Mouse (Mus musculus) erythroblast, adult 5-6 weeks (primary cell): ENCODE measurements around the gene Ccdc182. TPM values are rescaled to one million over a fixed set of nuclear protein-coding genes. Genes with fewer than 3 reads are reported as not detected.

Source experiments
- ATAC-seq: replicated peaks from 2 replicates; pipeline ENCODE4 v1.8.0; 2016; ENCODE audit warnings: moderate number of reproducible peaks, mild to moderate bottlenecking, moderate TSS enrichment, inconsistent platforms; ENCODE audit not compliant: poor library complexity, low FRiP score, severe bottlenecking
- total RNA-seq, 2 experiments: library from RNA; stranded (forward) in 1 of 2; stranded (reverse) in 1 of 2; fragments of 150-400 nt in 1 of 2; fragments of 200-764, 138-1000 nt in 1 of 2; gene quantifications; 2 replicates each; pipeline versions ENCODE4 v1.2.3 to v1.2.4; 2015 to 2017; ENCODE audit warnings: low replicate concordance in 2 of 2

Ccdc182 gene
- not detected in 2 replicates for total RNA-seq (2015; ENCODE audit: low replicate concordance)
- not detected in 2 replicates for total RNA-seq (2017; ENCODE audit: low replicate concordance)

DNA sequence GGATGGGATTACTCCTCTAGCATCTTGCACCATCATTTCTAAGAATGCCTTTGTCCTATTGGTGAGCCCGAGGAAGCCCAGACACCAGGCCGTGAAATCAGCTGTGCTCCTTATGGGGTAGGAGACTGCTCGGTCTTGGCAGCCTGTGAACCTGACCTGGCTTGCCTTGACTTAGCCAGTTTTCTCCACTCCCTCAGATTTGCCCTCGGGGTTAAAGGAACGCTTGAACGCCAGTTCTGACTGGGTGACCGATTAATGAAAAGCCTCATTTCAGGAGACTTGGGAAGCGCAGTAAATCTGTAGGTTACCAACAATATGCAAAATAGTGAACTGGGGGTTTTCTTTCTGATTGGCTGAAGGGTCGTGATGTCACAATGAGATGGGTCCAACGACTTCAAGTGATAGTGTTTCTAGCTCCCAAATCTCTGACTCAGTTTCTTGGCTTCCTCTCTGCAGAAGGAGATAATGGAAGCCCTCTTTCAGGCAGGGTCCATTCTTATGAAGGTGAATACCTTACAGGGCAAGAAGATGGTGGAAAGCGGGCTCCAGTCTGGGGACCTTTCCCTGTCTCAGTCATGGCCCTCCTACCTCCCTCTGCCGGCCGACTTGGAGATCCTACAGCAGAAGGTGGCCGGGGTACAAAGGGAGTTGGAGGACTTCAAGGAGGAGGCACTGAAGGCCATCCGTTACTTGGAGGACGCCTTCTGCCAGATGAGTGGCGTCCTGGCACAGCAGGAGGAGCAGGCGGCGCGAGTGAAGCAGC, at the start of gene Ccdc182:
TSS of gene Ccdc182 (plus strand) at position 428 of the 763 bp plus-strand sequence.
- ATAC-seq, result no peak

DNA sequence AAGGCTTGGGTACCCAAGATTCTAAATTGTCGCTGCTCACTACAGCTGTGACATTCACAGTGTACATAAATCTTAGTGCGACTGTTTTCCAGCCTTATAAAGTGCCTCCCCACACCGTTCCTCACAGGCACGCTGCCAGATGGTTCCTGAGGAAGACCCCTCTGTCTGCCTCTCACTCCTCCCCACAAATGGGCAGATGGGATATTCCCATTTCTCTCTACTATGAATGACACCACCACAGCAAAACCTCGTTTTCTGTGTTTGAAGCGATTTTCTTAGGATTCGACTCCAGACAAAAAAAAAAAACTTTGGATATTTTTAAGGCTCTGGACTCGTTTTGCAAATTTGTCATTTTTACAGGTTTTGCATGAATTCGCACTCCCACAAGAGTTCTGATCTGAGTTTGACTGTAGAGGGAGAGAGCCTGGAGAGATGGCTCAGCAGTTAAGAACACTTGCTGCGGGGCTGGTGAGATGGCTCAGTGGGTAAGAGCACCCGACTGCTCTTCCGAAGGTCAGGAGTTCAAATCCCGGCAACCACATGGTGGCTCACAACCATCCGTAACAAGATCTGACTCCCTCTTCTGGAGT, 48.2 kb upstream of the Ccdc182 start:
- no peak for ATAC-seq

DNA sequence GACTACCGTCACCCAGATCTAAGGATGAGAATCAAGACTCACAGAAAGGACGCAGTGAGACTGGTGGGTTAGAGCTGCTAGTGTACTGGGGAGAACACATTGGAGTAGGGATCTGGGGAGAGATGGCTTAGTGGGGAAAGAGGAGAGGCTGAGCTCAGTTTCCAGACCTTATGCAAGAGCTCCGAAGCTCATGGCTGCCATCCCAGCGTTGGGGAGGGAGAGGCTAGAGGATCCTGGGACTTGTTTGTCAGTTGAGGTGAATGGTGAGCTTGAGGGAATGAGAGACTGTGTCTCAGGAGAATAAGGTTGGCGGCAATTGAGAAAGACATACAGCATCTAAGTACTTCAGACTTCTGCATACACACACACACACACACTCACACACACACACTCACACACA, 45.2 kb upstream of the Ccdc182 start:
- no peak for ATAC-seq

DNA sequence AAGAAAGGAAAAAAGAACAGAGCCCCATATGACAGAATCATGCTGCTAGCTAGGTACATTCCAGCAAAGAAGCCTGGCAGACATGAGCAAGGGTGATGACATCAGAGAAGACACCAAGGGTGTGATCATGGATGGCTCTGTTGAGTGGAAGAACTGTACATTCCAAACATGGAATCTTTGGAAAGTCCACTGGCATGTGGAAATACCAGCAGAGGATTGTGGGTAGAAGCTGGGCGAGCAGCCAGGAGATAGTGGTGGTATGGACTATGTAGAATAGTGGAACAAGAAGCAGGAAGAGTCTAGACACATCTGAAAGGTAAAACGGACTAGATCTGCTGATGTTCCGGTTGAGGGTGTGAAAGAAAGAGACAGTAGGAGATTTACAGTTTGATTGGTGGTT, 43.3 kb upstream of the Ccdc182 start:
- no peak for ATAC-seq

DNA sequence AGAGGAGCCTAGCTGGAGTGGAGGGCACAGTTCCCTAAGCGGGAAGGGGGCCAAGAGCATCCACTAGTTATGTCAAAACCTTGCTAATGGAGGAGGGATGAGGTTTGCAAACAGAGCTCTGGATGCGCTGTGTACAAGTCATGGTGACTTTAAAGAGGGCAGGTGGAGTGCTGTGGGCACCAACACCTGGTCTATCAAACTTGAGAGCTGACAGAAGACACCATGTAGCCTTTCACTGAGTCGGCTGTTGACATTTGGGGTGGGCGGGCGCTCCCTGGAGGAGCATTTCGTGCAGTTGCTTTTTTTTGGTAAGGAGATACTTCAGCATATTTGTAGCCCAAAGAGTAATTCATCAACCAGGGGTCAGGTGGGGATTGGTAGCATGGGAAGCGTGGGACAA, 42.6 kb upstream of the Ccdc182 start:
- ATAC-seq, result no peak

DNA sequence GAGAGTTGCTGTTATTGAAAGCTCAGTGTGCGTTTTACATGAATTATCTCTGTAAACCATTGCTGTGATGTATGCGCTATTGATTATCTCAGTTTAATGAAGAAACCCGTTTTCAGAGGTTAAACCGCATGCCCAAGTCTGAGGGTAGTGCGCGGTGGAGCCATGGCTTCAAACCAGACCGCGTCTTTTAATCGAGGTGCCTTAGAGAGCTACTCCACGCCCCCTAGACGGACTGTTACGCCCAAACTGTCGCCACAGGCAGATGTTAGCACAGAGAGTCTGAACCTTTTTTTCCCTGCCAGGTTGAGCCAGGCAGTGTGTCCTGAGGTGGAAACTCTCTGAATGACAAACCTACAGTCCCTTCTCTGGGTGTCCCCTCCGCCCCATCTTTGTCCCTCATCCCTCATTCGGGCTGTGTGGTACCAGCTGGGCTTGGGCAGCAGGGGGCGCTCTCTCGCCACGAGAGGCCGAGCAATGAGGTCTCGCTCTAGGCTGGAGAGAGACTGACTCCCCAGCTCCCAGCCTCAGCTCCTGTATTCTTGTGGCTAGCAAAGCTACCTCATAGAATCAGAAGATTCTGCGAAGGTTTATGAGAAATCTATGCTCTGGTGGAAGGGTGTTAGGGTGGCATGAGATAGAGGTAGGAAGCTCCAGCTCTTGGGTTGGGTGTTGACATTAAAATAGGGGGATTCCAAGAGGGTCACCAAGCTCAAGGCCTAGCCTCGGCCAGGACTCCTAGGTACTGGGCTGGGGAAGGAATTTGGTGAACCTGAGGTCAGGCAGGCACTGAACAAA, 41.7 kb upstream of the Ccdc182 start:
- ATAC-seq, result peak; percentile 76

DNA sequence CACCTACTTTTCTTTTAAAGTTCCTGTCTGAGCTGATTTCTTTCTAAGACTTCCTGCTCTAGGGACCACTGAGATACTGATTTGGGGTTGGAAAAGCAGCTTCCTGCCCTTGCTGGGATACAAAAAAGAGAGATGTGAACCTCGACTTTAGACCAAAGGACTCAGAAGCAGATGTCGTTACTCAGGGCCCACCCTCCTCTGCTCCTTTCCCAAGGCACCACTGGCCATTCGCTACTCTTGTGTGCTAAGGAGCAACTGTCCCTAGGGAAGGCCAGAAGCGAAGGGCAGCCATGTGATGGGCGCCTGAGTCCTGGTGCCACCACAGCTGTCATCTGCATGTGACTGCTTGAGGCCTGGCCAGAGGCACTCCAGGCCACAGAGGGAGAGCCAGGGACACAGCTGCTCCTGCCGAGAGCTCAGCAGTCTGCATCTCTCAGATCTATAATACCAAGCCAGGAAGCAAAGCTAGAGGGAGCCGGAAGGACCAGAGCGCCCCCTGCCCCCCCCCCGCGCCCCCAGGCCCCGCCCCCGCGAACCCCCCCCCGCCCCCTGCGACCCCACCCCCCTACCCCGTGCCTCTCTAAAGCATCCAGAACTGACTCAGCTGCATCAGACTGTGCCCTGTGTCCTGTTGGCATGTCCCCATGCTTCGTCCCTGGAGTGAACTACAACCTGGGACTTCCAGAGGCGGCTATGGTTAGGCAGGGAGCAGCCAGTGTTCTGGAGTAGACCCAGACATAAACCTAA, 40.9 kb upstream of the Ccdc182 start:
- ATAC-seq, result no peak

DNA sequence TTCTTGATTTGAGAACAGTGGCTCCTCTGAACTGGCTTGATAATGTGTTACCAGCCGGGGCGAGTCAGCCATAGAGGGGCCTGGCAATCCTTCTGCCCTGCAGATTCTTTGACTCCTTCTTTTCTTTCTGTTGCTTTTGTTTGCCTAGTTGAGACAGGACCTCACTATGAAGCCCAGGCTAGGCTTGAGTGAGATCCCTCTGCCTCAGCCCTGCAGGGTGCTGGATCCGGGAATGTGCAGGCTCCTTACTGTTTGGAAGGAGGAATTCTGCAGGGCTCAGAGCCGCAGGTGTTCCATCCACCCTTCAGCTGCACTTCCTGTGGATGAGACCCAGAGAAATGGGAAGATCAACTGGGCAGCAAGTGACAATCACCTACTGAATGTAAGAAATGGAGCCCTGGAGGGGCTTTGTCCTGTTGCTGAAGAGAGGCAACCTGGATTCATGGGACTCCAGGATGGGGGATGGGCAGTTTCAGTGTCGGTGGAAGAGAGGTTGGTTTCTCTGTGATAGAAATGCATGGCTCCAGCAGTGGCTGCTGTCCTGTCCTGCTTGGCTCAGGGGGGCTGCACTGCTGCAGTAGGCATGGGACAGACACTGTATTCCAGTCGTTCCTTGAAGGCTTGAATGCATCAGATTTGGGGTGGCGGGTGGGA, 40.2 kb upstream of the Ccdc182 start:
- no peak for ATAC-seq

DNA sequence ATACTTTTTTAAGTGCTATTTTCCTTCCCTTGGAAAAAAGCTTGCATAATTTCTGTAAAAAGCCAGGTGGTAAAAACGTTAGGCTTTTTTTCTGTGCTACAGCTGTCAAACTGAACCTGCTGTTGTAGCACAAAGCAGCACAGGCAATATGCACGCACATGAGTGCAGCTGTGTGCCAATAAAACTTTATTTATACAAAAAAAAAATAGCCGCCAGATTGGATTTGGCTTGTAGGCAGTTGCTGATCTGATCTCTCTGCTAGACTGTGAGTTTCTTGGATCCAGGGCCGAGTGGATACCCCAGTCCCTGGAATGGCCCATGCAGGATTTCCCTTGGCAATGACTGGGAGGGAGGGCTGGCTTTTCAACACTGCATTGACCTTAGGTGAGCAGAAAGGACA, 36.2 kb upstream of the Ccdc182 start:
- no peak for ATAC-seq

DNA sequence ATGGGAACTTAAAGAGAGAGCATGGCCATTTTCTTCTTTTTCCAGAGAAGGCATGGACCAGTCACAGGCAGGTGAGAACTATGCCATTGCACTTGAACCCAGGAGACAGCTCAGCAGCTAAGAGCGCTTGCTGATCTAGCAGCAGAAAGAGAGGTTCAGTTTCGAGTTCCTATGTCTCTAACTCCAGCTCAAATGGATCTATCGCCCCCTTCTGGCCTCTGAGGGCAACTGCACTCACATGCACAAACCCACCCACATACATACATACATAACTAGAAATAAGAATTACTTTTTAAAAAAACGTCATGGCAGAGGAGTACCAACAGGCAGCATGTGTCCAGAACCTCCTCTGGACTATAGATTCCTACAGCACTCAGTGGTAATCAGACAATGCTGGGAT, 35.6 kb upstream of the Ccdc182 start:
- ATAC-seq, result no peak

DNA sequence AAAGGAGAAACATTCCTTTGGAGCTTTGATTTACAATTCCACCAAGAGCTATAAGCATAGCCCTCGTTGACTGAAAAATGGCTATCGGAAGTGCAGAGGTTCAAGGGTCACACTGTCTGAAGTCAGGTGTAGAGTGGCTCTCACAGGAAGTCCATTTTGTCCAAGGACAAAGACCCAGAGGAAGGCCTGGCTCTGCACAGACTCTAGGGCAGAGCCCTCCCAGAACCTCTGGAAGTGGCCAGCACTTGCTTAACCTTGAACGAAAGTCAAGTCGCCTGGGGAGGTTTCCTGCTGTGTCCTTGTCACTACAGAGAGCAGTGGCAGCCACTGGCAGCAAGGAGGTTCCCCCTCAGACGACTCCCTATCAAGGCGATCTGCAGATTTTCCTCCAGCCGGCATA, 33.4 kb upstream of the Ccdc182 start:
- ATAC-seq, result no peak

DNA sequence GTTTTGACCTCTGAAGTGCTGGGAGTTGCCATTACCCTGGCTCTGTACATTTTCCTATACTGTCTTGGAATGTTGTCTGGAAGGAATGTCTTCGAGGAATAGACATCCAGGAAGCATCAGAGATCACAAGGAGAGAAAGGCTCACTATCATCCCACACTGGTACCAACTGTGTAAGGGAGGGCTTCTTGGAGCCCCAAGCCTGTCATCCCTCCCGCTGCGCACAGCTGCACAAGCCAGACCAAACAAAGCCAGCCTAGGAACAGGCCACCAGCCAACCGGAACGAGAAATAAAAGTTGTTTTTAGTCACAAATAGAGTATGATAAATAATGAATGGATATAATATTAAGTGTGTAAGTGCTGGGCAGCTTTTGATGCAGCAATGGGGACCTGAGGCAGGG, 29.0 kb upstream of the Ccdc182 start:
- no peak for ATAC-seq

DNA sequence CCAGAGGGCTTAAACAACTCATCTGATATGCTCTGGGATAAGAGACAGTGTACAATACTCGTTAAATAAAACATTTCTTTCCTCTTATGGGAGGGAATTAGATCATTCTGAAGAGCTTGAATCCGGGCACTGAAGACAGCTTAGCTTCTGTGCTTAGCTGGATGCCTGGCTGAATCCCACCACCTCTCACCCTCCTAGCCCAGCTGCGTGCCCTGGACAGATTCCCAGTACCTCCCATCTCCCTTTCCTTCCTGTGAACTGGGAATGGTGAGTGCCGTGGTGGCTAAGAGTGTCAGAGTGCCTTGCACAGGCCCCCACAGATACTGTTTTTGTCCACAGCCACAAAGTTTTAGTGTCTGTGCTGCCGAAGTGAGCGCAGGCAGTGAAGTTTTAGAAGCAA, 27.5 kb upstream of the Ccdc182 start:
- ATAC-seq, result no peak

DNA sequence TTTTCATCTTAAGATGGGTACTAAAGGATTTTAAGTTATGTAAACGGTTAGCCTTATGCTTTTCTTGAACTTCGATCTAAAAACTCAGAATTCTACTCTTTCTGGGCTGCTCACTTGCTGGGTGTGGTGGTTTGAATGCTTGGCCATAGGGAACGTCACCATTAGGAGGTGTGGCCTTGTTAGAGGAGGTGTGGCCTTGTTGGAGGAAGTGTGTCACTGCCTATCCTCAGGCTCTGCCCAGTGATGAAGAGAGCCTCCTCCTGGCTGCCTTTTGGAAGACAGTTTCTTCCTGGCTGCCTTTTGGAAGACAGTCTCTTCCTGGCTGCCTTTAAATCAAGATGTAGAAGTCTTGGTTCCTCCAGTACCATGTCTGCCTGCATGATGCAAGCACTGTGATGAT, 22.0 kb upstream of the Ccdc182 start:
- ATAC-seq, result no peak

DNA sequence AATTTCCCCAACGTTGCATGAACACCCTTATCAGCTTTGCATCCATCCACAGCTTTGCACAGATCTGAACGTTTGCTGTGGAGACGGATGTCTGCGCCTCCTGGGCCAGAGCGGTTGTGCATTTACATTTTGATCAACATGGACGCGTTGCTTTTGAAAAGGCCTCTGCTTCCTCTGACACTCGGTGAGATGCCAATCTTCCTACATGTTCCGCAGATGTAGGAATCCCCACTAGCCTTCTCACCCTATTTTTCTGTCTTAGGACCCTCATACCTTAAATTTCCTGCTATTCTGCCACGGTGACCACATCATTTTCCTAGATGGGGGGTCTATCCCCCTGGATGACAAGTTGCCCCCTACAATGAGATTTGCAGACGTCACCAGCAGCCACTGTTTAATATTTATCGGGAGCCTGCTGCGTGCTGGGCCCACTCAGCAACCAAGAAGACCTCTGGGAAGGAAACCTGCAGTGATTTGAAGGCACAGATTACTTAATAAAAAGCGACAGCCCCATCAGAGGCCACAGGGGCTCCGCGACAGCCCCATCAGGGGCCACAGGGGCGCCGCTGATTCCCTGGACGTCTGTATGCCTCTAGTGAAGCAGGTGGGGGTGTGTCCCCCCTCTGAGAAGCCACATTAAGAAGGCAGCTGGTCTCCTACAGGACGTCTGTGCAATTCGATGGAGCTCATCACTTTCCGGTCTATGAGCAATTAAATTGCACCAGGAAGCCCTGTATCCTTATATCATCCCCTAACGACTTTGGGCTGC, 19.6 kb upstream of the Ccdc182 start:
- ATAC-seq, result no peak

DNA sequence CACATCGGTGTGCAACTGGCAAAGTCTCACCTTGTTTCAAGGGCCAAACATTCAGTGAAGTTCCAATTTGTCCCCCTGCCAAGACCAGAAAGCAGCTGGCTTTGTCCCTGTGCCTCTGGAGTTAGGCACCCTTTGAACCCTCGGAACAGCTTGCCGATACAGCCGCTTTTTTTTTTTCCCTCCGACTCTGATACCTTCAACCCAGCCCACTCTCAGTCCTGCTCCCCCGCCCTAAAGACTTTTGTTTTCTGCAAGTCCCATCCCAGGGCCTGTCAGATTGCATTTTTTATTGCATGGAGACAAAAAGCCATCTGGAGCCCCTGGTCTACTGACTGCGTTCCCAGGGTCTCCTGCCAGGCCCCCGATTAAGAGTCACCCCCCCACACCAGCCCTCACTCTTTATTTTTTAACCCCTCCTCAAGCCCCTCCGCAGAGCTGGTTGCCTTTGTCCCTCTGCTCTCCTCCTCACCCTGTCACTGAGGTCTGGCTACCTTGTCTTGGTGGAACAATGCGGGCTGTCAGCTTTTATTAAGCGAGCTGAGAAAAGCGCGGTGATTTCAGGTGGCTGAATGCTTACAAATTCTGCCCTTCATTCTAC, 18.9 kb upstream of the Ccdc182 start:
- no peak for ATAC-seq

DNA sequence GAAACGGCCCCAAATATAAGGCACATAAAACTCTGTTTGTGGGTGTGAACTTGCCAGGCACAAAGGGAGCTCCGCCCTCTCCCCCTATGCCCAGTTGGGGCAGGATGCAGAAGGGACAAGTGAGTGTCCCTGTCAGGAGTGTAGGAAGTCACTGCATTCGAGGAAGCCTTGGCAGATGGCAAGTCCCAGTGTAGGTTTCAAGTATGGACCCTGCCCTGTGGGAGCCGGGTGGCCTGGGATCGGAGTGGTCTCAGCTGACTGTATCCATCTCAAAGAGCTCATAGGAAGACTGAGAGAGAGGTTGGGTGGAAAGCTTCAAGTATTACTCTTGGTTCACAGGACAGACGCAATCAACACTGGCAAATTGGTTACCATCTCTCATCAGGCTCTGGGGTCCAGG, 17.9 kb upstream of the Ccdc182 start:
- no peak for ATAC-seq

DNA sequence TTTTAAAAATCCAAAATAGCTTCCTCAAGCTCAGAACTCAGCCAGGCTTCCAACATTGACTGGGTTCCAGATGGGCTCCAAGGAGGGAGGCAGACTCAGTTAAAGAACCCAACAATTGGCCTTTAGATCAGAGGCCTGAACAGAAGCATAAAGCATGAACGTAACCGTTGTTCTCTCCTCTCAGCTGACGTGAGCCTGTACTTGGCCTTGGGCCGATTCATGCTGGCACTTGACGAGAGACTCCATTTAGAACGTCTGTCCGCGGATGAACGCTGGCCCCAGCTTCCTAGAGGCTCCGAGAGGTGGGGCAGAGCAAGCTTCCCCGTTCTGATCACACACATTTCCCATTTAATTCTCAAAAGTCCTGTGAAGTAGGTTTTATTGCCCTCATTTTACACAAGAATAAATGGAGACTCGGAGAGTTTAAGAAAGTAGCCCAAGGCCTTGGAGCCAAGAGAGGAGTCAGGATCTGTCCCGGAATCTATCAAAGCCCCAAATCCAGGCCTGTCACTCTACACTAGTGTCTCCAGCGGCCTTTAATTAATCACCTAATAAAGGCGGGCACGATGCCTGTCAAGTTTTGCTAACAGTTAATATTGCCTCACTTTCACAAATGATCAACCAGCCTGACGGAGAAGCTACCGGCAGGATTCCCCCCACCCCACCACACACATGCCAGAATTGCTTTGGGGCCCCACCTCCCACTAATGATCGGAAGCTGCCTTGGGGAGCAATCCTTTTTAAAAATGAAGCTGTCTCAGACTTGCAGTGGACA, 17.1 kb upstream of the Ccdc182 start:
- no peak for ATAC-seq
